Mouse (Mus musculus): Measurements from ENCODE around the gene Bst2. TPM values are rescaled to one million over a fixed set of nuclear protein-coding genes. Genes with fewer than 3 reads are reported as not detected.
"Not testable (repeated sequence)": the region's sequence is repeated elsewhere in the genome, so short reads cannot be mapped to it uniquely, and the experiment has no call there.

Bst2 gene
- polyA plus RNA-seq, 1 experiment from 2014 or later: 28.8 TPM

DNA sequence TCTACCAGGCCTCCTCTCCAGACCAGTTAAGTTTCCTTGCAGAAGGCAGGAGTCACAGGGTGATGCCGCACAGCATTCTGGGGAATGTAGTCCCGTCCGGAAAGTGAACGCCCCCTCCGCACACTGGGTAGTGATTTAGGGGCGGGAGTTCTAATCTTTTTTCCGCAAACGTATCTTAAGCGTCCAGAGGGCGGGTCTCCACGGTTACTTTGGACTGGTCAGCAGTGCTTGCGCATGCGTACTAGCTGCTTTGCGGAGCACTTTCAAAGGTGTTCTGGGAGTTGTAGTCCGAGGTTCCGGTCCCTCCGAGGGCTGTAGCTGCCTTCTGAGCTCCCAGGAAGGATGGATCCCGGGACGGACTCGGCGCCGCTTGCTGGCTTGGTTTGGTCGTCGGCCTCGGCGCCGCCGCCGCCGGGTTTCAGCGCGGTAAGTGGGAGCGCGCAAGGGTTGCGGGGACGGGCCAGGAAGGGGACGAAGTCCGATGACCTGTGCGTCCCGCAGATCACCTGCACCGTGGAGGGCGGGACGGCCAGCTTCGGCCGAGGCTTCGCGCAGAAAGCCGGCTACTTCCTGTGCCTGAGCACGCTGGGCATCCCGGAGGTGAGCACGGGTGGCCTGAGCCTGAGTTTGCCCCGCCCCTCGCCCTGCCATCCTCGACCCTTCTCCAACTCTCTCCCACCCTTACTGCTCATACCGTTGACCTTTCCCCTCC is 5.5 kb upstream of the Bst2 start, which contains the start of gene Mvb12a:
Gene Mvb12a, plus strand, starts transcription at position 291 of the 712 bp plus-strand sequence.
- peaks cover 14% of the 10 kb centered on the region for H3K4me1 ChIP-seq (replicated peaks)
- H3K36me3 ChIP-seq: peaks cover 27% of the 10 kb centered on the region
- H3K27me3 ChIP-seq (replicated peaks): no peaks in the 10 kb centered on the region
- ATAC-seq (ENCODE audit: insufficient number of reproducible peaks, low FRiP score): peak; percentile 97
- WGBS: under 1% methylated on average over 55 of the region's 55 CpGs
- peak within 1 kb of the TSS; percentile 36; the same call in 1 of the 2 replicates for H3K27ac ChIP-seq (ENCODE audit: poor library complexity, severe bottlenecking)
- no peaks in the 10 kb centered on the region for H3K9me3 ChIP-seq (replicated peaks)
- peak within 1 kb of the TSS; percentile 71 for H3K4me3 ChIP-seq
- peak within 1 kb of the TSS; percentile 88 for H3K4me2 ChIP-seq
- peak within 1 kb of the TSS; percentile 77 for H3K9ac ChIP-seq

DNA sequence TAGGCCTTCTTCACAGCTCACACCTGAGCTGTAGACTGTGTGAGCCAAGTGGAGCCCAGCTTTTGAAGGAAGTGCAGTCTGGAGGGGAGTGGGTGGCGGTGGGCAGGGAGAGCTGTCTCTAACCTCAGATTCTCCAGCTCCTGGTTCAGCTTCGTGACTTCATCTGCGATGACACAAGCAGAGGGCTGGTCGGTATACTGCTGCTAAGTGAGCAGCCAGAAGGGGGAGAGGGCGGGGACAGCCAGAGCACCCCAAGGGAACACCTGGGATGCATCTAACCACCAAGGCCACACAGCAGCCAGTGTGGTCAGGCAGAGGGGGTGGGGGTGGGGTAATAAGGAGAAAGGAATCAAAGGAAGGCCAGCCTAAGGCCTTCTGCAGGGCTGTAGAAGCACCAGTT is 1.6 kb downstream of the Bst2 start:
- Histone ChIP-seq H3K4me2 (peak overlapping the region; percentile 85), H3K4me1 (replicated peaks) (peaks cover 11% of the 10 kb centered on the region), H3K4me3 (no peak overlapping the region), H3K27me3 (replicated peaks) (peaks cover 18% of the 10 kb centered on the region), H3K9ac (peak overlapping the region; percentile 53; the same call in 1 of the 2 replicates), H3K36me3 (no peaks in the 10 kb centered on the region), H3K27ac (ENCODE audit: poor library complexity, severe bottlenecking) (no peak overlapping the region), H3K9me3 (replicated peaks) (no peaks in the 10 kb centered on the region)
- no peak for ATAC-seq (ENCODE audit: insufficient number of reproducible peaks, low FRiP score)
- 63% methylated on average over 5 of the region's 5 CpGs for WGBS

DNA sequence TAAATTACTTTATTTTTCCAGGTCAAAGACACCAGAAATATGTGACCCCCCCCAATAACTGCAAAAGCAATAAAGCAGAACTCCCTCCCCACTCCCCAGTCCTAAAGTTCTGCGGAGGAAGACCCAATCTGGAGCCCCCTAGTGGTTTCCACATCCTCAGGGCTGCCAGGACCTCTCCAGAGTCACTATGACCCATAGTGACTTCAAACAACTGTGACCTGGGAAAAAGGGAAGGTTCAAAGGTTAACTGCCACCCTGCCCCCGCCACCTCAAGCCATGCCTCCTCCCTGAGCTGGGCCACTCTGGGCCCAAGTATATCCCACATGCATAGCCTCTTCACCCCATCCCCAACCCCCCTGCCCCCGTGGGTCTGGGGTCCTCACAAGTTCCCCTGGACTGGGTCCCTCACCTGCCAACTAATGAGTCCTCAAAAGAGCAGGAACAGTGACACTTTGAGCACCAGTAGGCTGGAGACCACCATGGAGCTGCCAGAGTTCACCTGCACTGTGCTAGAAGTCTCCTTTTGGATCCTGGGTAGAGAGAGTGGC is 2.9 kb downstream of the Bst2 start:
- Histone ChIP-seq H3K4me2 (no peak overlapping the region), H3K27me3 (replicated peaks) (peaks cover 18% of the 10 kb centered on the region), H3K9me3 (replicated peaks) (no peaks in the 10 kb centered on the region), H3K4me1 (replicated peaks) (peaks cover 11% of the 10 kb centered on the region), H3K27ac (ENCODE audit: poor library complexity, severe bottlenecking) (no peak overlapping the region), H3K36me3 (no peaks in the 10 kb centered on the region), H3K4me3 (no peak overlapping the region), H3K9ac (no peak overlapping the region)
- no peak for ATAC-seq (ENCODE audit: insufficient number of reproducible peaks, low FRiP score)
- WGBS: 44% methylated on average over 3 of the region's 3 CpGs

DNA sequence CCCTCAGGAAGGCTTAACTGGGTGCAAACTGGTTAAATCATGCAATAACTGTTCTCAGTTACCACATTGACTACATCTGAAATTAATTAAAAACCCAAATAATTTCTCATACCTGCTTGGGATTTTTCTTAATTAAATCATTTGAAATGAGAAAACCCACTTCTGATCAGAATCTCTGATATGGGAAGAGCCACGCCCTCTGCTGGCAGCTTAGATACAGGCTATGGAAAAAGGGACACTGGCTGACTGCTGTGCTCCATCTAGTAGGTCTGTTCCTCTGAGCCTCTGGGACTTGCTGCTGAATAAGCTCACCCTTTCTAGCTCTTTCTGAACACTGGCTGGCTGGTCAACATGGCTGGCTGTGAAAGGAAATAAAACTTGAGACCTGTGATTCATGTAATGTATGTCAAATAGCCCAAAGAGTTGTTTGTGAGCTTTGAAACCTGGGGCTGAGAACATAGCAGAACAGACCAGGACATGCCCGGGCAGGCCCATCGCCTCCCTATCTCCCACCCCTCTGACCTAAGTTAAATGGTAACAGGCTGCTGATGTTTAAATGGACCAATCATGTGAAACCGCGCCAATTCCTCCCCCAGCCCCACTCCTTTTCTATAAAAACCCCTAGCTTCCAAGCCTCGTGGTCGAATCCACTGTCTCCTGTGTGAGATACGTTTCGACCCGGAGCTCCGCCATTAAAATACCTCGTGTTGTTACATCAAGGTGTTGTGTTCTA is 6.4 kb downstream of the Bst2 start:
- ATAC-seq (ENCODE audit: insufficient number of reproducible peaks, low FRiP score); H3K9ac ChIP-seq; H3K27ac ChIP-seq (ENCODE audit: poor library complexity, severe bottlenecking); H3K4me3 ChIP-seq; H3K4me2 ChIP-seq; H3K36me3 ChIP-seq; H3K9me3 ChIP-seq (replicated peaks); H3K27me3 ChIP-seq (replicated peaks): not testable (repeated sequence)
- 71% methylated on average over 6 of the region's 12 CpGs for WGBS
- peaks cover 29% of the 10 kb centered on the region for H3K4me1 ChIP-seq (replicated peaks)

DNA sequence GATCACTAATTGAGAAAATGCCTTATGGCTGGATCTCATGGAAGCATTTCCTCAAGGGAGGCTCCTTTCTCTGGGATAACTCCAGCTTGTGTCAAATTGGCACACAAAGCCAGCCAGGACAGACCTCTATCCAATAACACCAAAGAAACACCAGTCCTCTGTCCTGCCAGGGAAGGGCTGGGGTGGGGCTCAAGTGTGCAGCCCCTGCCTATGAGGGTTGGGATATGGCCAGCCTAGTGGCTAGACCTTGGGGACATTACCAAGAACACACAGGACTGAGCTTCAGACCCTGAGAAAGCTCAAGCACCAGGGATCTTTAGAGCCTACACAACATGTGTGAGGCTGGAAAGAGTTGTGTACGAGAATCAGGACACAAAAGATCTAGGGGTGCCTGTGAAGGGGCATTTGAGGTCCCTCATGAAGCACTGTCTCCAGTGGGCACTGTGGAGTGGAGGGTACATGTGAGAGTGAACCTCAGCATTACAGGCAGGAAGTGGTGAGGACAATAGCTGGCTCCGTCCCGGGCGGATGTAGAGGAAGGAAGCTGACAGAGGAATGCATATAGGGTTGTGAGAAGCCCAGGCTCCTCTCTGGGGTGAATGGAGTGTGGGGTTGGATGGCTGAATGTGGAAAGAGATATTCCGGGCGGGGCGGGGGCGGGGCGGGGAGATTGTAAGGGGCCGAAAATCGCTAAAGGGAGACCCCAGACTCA is 8.7 kb downstream of the Bst2 start:
- Histone ChIP-seq H3K9me3 (replicated peaks) (no peaks in the 10 kb centered on the region), H3K27me3 (replicated peaks) (peaks cover 16% of the 10 kb centered on the region), H3K4me1 (replicated peaks) (peaks cover 40% of the 10 kb centered on the region), H3K4me2 (no peak overlapping the region), H3K36me3 (no peaks in the 10 kb centered on the region), H3K27ac (ENCODE audit: poor library complexity, severe bottlenecking) (peak overlapping the region; percentile 86), H3K4me3 (no peak overlapping the region), H3K9ac (no peak overlapping the region)
- 45% methylated on average over 11 of the region's 11 CpGs for WGBS
- ATAC-seq (ENCODE audit: insufficient number of reproducible peaks, low FRiP score): peak; percentile 72

DNA sequence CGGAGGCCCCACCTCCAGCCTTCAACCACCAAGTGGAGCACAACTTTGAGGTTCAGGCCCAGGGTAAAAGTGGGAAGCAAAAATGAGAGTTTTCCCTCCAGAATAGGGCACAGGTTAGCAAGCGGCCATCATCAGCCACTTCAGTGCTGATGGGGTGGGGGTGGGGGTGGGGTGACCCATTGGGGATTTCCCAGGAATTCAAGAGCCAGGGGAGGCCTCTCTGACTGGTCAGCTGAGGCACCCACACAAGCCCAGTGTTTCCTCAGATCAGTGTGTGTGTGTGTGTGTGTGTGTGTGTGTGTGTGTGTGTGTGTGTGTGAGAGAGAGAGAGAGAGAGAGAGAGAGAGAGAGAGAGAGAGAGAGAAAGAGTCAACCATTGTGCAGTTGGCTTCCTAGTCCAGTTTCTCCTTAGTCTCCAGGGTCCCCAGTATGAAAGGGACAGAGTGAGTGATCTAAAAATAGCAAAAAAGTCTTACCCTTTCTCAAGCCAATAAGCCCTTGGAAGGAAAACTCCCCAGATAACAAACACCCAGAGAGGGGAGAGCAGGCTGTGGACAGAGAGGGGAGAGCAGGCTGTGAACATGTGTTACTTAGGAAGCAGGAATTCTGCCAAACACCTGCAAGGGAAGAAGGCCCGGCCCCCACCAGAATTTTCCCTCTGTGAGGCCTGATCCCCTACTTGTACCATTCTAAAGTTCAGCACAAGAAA is 9.9 kb downstream of the Bst2 start:
- peaks cover 18% of the 10 kb centered on the region for H3K27me3 ChIP-seq (replicated peaks)
- H3K4me3 ChIP-seq: no peak overlapping the region
- peak overlapping the region; percentile 48 for H3K9ac ChIP-seq
- 40% methylated on average over 3 of the region's 3 CpGs for WGBS
- H3K4me2 ChIP-seq: peak overlapping the region; percentile 31
- no peak for ATAC-seq (ENCODE audit: insufficient number of reproducible peaks, low FRiP score)
- no peaks in the 10 kb centered on the region for H3K36me3 ChIP-seq
- peaks cover 40% of the 10 kb centered on the region for H3K4me1 ChIP-seq (replicated peaks)
- H3K27ac ChIP-seq (ENCODE audit: poor library complexity, severe bottlenecking): peak overlapping the region; percentile 86
- no peaks in the 10 kb centered on the region for H3K9me3 ChIP-seq (replicated peaks)

DNA sequence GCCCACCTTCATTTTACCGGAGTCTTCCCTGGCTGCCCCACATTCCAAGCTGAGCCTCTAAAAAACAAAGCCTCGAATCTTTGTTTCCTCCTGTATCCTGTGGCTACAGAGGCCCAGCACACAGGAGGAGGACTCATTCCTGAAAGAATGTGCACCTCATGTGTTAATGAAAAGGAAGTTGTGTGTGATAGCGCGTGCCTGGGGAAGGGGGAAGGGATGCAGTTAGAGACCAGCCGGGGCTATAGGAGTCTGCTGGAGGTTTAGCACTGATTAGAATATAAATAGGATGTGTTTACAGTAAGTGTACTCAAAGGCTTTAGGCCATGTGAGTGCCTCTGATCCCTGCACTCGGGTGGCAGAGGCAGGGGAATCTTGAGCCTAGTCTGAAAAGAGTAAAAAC is 11.0 kb downstream of the Bst2 start:
- Histone ChIP-seq H3K27me3 (replicated peaks) (peaks cover 18% of the 10 kb centered on the region), H3K4me3 (no peak overlapping the region), H3K4me2 (no peak overlapping the region), H3K27ac (ENCODE audit: poor library complexity, severe bottlenecking) (peak overlapping the region; percentile 86), H3K9ac (no peak overlapping the region), H3K9me3 (replicated peaks) (no peaks in the 10 kb centered on the region), H3K36me3 (no peaks in the 10 kb centered on the region), H3K4me1 (replicated peaks) (peaks cover 45% of the 10 kb centered on the region)
- 9% methylated on average over 6 of the region's 6 CpGs for WGBS
- peak; percentile 62 for ATAC-seq (ENCODE audit: insufficient number of reproducible peaks, low FRiP score)

DNA sequence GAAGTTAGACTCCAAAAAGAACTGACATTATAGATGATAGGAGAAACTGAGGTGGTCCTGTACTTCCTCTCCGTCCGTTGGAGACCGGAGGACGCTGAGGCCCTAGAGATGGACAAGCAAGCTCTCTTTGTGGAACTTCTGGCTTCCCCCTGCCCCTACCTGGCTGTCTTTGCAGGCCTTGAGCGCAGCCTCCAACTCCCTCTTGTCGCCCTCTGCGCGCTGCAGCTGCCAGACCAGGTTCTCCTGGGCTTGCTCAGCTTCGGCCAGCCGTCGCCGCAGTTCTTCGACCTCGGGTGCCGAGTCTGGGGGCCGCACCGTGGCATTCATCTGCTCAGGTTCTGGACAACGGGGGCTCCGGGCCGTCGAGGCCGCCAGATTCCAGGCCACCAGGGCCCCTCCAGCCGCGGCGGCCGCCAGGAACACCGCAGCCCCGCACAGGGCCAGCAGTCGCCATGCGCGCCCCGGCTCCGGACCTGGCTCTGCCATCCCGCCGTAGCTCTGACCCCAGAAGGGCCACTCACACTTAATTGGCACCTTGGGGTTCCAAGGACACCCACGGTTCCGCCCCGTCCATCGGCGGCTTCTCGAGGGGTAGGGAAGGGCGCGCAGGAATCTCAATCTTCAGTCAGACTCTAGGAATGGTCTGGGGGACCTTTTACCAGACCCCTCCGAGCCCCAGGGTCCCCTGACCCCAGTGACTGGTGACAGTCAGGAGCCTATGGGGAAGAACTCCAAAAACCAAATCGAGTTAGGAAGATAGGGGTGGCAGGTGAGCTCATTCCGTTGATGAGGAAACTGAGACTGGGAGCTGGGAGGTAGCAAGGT is 11.8 kb downstream of the Bst2 start, which contains the start of gene Ccdc194:
Gene Ccdc194, minus strand, starts transcription at position 486 of the 825 bp plus-strand sequence.
- Histone ChIP-seq H3K4me1 (replicated peaks) (peaks cover 46% of the 10 kb centered on the region), H3K27ac (ENCODE audit: poor library complexity, severe bottlenecking) (peak within 1 kb of the TSS; percentile 86), H3K36me3 (no peaks in the 10 kb centered on the region), H3K9ac (peak within 1 kb of the TSS; percentile 61), H3K9me3 (replicated peaks) (no peaks in the 10 kb centered on the region), H3K4me3 (peak within 1 kb of the TSS; percentile 29), H3K27me3 (replicated peaks) (peaks cover 18% of the 10 kb centered on the region), H3K4me2 (peak within 1 kb of the TSS; percentile 62)
- ATAC-seq (ENCODE audit: insufficient number of reproducible peaks, low FRiP score): no peak
- WGBS: 10% methylated on average over 46 of the region's 46 CpGs

DNA sequence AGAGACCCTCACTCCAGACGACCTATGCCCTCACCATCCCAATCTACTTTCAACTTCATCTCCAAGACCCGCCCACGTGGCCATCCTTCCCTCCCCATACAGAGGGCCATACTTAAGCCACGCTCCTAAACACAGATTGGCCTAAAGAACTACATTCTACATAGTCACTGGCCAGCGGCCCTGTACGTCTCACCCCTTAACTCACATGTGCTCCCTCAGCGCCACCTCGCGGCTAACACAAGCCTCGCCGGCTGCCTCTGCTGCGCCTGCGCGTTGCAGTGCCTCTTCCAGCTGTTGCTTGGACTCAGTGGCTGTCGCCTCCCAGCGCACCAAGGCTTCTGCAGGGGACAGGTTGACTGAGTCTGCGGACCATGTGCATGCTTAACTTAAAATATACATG is 15.6 kb downstream of the Bst2 start:
- WGBS: 2% methylated on average over 17 of the region's 17 CpGs
- no peaks in the 10 kb centered on the region for H3K9me3 ChIP-seq (replicated peaks)
- H3K4me2 ChIP-seq: peak overlapping the region; percentile 27; the same call in 1 of the 2 replicates
- H3K4me1 ChIP-seq (replicated peaks): peaks cover 24% of the 10 kb centered on the region
- peaks cover 18% of the 10 kb centered on the region for H3K27me3 ChIP-seq (replicated peaks)
- H3K4me3 ChIP-seq: 0 out of 2 replicates have a peak overlapping the region, but pooled peaks have one; percentile 2
- ATAC-seq (ENCODE audit: insufficient number of reproducible peaks, low FRiP score): peak; percentile 79
- no peaks in the 10 kb centered on the region for H3K36me3 ChIP-seq
- no peak overlapping the region for H3K27ac ChIP-seq (ENCODE audit: poor library complexity, severe bottlenecking)
- H3K9ac ChIP-seq: no peak overlapping the region

Measured in heart, embryonic 12.5 days (tissue).